Mouse (Mus musculus) CD4-positive helper T cell, adult 2 months (primary cell): ENCODE results near the gene Trappc13.

ENCODE experiments used
- DNase-seq: peaks from one replicate; pipeline ENCODE4 v3.0.0-alpha.2; 2012; ENCODE audit warnings: low read depth, missing footprints, low spot score

Trappc13 gene

GRCm38 (mm10) chr13:104114827-104115226 lies 63.4 kb downstream of the Trappc13 start:
- no peak for DNase-seq

GRCm38 (mm10) chr13:104113782-104114181 lies 64.5 kb downstream of the Trappc13 start:
- DNase-seq: peak; percentile 19

GRCm38 (mm10) chr13:104112266-104112900 lies 65.9 kb downstream of the Trappc13 start:
- DNase-seq: peak; percentile 64

GRCm38 (mm10) chr13:104110526-104110925 lies 67.7 kb downstream of the Trappc13 start:
- DNase-seq: no peak

- DNase-seq: no peak
Measured at GRCm38 (mm10) chr13:104109816-104110521, 68.3 kb downstream of the Trappc13 start.

GRCm38 (mm10) chr13:104109288-104109815 lies 68.9 kb downstream of the Trappc13 start, which contains the start of the genes Nln and Sgtb:
TSS of gene Nln (minus strand) at chr13:104109614.
TSS of gene Sgtb (plus strand) at chr13:104109741.
- DNase-seq: peak; percentile 87

- no peak for DNase-seq
Measured at GRCm38 (mm10) chr13:104108651-104109287, 69.5 kb downstream of the Trappc13 start.

- no peak for DNase-seq
Measured at GRCm38 (mm10) chr13:104101606-104102235, 76.5 kb downstream of the Trappc13 start.

GRCm38 (mm10) chr13:104100416-104100815 lies 77.9 kb downstream of the Trappc13 start:
- no peak for DNase-seq

GRCm38 (mm10) chr13:104097190-104097589 lies 81.1 kb downstream of the Trappc13 start:
- no peak for DNase-seq

- DNase-seq: no peak
Measured at GRCm38 (mm10) chr13:104095955-104096354, 82.3 kb downstream of the Trappc13 start.

- DNase-seq: no peak
Measured at GRCm38 (mm10) chr13:104094531-104095385, 83.5 kb downstream of the Trappc13 start.
